Mouse (Mus musculus): ENCODE measurements around the gene Sacs. TPM values are rescaled to one million over a fixed set of nuclear protein-coding genes. Genes with fewer than 3 reads are reported as not detected.

Sacs gene
- polyA plus RNA-seq, 1 experiment from 2014 or later: 1.8 TPM

GRCm38 (mm10) chr14:61172548-61173158, 34.4 kb downstream of the Sacs start:
- Histone ChIP-seq H3K27me3 (ENCODE audit: control insufficient read depth, insufficient read depth, low read depth, low read length) (no peaks in the 10 kb centered on the region; the same call in 1 of the 2 replicates), H3K4me3 (ENCODE audit: low read length) (peak overlapping the region; percentile 84), H3K9me3 (ENCODE audit: control insufficient read depth, low read length) (no peaks in the 10 kb centered on the region), H3K36me3 (ENCODE audit: control insufficient read depth, insufficient read depth, low read length) (no peaks in the 10 kb centered on the region), H3K27ac (ENCODE audit: low read length) (peak overlapping the region; percentile 75), H3K4me1 (replicated peaks; ENCODE audit: control insufficient read depth, insufficient read depth, low read length) (peaks cover 6% of the 10 kb centered on the region), H3K9ac (ENCODE audit: low read length) (peak overlapping the region; percentile 79), H3K4me2 (ENCODE audit: low read depth, low read length) (peak overlapping the region; percentile 94)
- WGBS: 0% methylated on average over 47 of the region's 52 CpGs
- peak; percentile 99 for ATAC-seq (ENCODE audit: low read depth)

- H3K27me3 ChIP-seq (ENCODE audit: control insufficient read depth, insufficient read depth, low read depth, low read length): no peaks in the 10 kb centered on the region; the same call in 1 of the 2 replicates
- H3K9me3 ChIP-seq (ENCODE audit: control insufficient read depth, low read length): no peaks in the 10 kb centered on the region
- peak overlapping the region; percentile 94 for H3K4me2 ChIP-seq (ENCODE audit: low read depth, low read length)
- H3K4me1 ChIP-seq (replicated peaks; ENCODE audit: control insufficient read depth, insufficient read depth, low read length): peaks cover 6% of the 10 kb centered on the region
- peak; percentile 39 for ATAC-seq (ENCODE audit: low read depth)
- H3K36me3 ChIP-seq (ENCODE audit: control insufficient read depth, insufficient read depth, low read length): no peaks in the 10 kb centered on the region
- peak overlapping the region; percentile 79 for H3K9ac ChIP-seq (ENCODE audit: low read length)
- peak overlapping the region; percentile 84 for H3K4me3 ChIP-seq (ENCODE audit: low read length)
- WGBS: under 1% methylated on average over 37 of the region's 37 CpGs
- peak overlapping the region; percentile 75 for H3K27ac ChIP-seq (ENCODE audit: low read length)
These were observed 35.0 kb downstream of the Sacs start for GRCm38 (mm10) chr14:61173229-61173628.

- Histone ChIP-seq H3K4me2 (ENCODE audit: low read depth, low read length) (no peak overlapping the region), H3K27me3 (ENCODE audit: control insufficient read depth, insufficient read depth, low read depth, low read length) (no peaks in the 10 kb centered on the region), H3K4me1 (replicated peaks; ENCODE audit: control insufficient read depth, insufficient read depth, low read length) (no peaks in the 10 kb centered on the region), H3K27ac (ENCODE audit: low read length) (no peak overlapping the region), H3K4me3 (ENCODE audit: low read length) (no peak overlapping the region), H3K36me3 (ENCODE audit: control insufficient read depth, insufficient read depth, low read length) (no peaks in the 10 kb centered on the region; the same call in none of the 2 replicates), H3K9me3 (ENCODE audit: control insufficient read depth, low read length) (no peaks in the 10 kb centered on the region), H3K9ac (ENCODE audit: low read length) (no peak overlapping the region)
- no peak for ATAC-seq (ENCODE audit: low read depth)
- 67% methylated on average over 7 of the region's 7 CpGs for WGBS
These were observed 53.6 kb downstream of the Sacs start for GRCm38 (mm10) chr14:61191904-61192303.

- H3K4me3 ChIP-seq (ENCODE audit: low read length): no peak overlapping the region
- no peak overlapping the region for H3K27ac ChIP-seq (ENCODE audit: low read length)
- H3K9ac ChIP-seq (ENCODE audit: low read length): no peak overlapping the region
- H3K9me3 ChIP-seq (ENCODE audit: control insufficient read depth, low read length): no peaks in the 10 kb centered on the region
- no peak for ATAC-seq (ENCODE audit: low read depth)
- 58% methylated on average over 10 of the region's 10 CpGs for WGBS
- no peaks in the 10 kb centered on the region for H3K4me1 ChIP-seq (replicated peaks; ENCODE audit: control insufficient read depth, insufficient read depth, low read length)
- no peaks in the 10 kb centered on the region; the same call in none of the 2 replicates for H3K36me3 ChIP-seq (ENCODE audit: control insufficient read depth, insufficient read depth, low read length)
- H3K4me2 ChIP-seq (ENCODE audit: low read depth, low read length): no peak overlapping the region
- no peaks in the 10 kb centered on the region for H3K27me3 ChIP-seq (ENCODE audit: control insufficient read depth, insufficient read depth, low read depth, low read length)
These were observed 54.1 kb downstream of the Sacs start for GRCm38 (mm10) chr14:61192326-61192725.

GRCm38 (mm10) chr14:61194416-61194815, 56.2 kb downstream of the Sacs start:
- 92% methylated on average over 4 of the region's 4 CpGs for WGBS
- ATAC-seq (ENCODE audit: low read depth): no peak
- no peak overlapping the region for H3K9ac ChIP-seq (ENCODE audit: low read length)
- H3K27ac ChIP-seq (ENCODE audit: low read length): no peak overlapping the region
- H3K4me1 ChIP-seq (replicated peaks; ENCODE audit: control insufficient read depth, insufficient read depth, low read length): no peaks in the 10 kb centered on the region
- H3K27me3 ChIP-seq (ENCODE audit: control insufficient read depth, insufficient read depth, low read depth, low read length): no peaks in the 10 kb centered on the region
- no peaks in the 10 kb centered on the region for H3K9me3 ChIP-seq (ENCODE audit: control insufficient read depth, low read length)
- H3K4me3 ChIP-seq (ENCODE audit: low read length): no peak overlapping the region
- H3K4me2 ChIP-seq (ENCODE audit: low read depth, low read length): no peak overlapping the region
- H3K36me3 ChIP-seq (ENCODE audit: control insufficient read depth, insufficient read depth, low read length): peaks cover 3% of the 10 kb centered on the region

- Histone ChIP-seq H3K9me3 (ENCODE audit: control insufficient read depth, low read length) (peaks cover 4% of the 10 kb centered on the region; the same call in 1 of the 2 replicates), H3K9ac (ENCODE audit: low read length) (no peak overlapping the region), H3K4me1 (replicated peaks; ENCODE audit: control insufficient read depth, insufficient read depth, low read length) (no peaks in the 10 kb centered on the region), H3K27ac (ENCODE audit: low read length) (no peak overlapping the region), H3K36me3 (ENCODE audit: control insufficient read depth, insufficient read depth, low read length) (peaks cover 10% of the 10 kb centered on the region), H3K4me2 (ENCODE audit: low read depth, low read length) (no peak overlapping the region), H3K27me3 (ENCODE audit: control insufficient read depth, insufficient read depth, low read depth, low read length) (no peaks in the 10 kb centered on the region), H3K4me3 (ENCODE audit: low read length) (no peak overlapping the region)
- ATAC-seq (ENCODE audit: low read depth): no peak
- WGBS: 81% methylated on average over 5 of the region's 5 CpGs
These were observed 71.9 kb downstream of the Sacs start for GRCm38 (mm10) chr14:61210111-61210510.

- no peak overlapping the region for H3K4me3 ChIP-seq (ENCODE audit: low read length)
- H3K27me3 ChIP-seq (ENCODE audit: control insufficient read depth, insufficient read depth, low read depth, low read length): no peaks in the 10 kb centered on the region
- H3K9me3 ChIP-seq (ENCODE audit: control insufficient read depth, low read length): no peaks in the 10 kb centered on the region
- no peaks in the 10 kb centered on the region for H3K4me1 ChIP-seq (replicated peaks; ENCODE audit: control insufficient read depth, insufficient read depth, low read length)
- H3K9ac ChIP-seq (ENCODE audit: low read length): no peak overlapping the region
- no peak overlapping the region for H3K4me2 ChIP-seq (ENCODE audit: low read depth, low read length)
- WGBS: 78% methylated on average over 6 of the region's 6 CpGs
- peaks cover 4% of the 10 kb centered on the region; the same call in 1 of the 2 replicates for H3K36me3 ChIP-seq (ENCODE audit: control insufficient read depth, insufficient read depth, low read length)
- H3K27ac ChIP-seq (ENCODE audit: low read length): no peak overlapping the region
- ATAC-seq (ENCODE audit: low read depth): no peak
These were observed 73.5 kb downstream of the Sacs start for GRCm38 (mm10) chr14:61211754-61212153.

GRCm38 (mm10) chr14:61221166-61221565, 82.9 kb downstream of the Sacs start:
- Histone ChIP-seq H3K9me3 (ENCODE audit: control insufficient read depth, low read length) (no peaks in the 10 kb centered on the region), H3K27ac (ENCODE audit: low read length) (no peak overlapping the region), H3K9ac (ENCODE audit: low read length) (no peak overlapping the region), H3K4me2 (ENCODE audit: low read depth, low read length) (no peak overlapping the region), H3K36me3 (ENCODE audit: control insufficient read depth, insufficient read depth, low read length) (no peaks in the 10 kb centered on the region), H3K4me3 (ENCODE audit: low read length) (no peak overlapping the region), H3K27me3 (ENCODE audit: control insufficient read depth, insufficient read depth, low read depth, low read length) (no peaks in the 10 kb centered on the region), H3K4me1 (replicated peaks; ENCODE audit: control insufficient read depth, insufficient read depth, low read length) (no peaks in the 10 kb centered on the region)
- ATAC-seq (ENCODE audit: low read depth): no peak
- WGBS: 78% methylated on average over 5 of the region's 5 CpGs

GRCm38 (mm10) chr14:61222506-61222905, 84.2 kb downstream of the Sacs start:
- WGBS: 41% methylated on average over 6 of the region's 6 CpGs
- ATAC-seq (ENCODE audit: low read depth): no peak

More at GRCm38 (mm10) chr14:61222506-61222905, 84.2 kb downstream of the Sacs start:
- Histone ChIP-seq H3K4me2 (ENCODE audit: low read depth, low read length) (no peak overlapping the region), H3K4me1 (replicated peaks; ENCODE audit: control insufficient read depth, insufficient read depth, low read length) (no peaks in the 10 kb centered on the region), H3K9ac (ENCODE audit: low read length) (no peak overlapping the region), H3K36me3 (ENCODE audit: control insufficient read depth, insufficient read depth, low read length) (no peaks in the 10 kb centered on the region), H3K9me3 (ENCODE audit: control insufficient read depth, low read length) (no peaks in the 10 kb centered on the region), H3K4me3 (ENCODE audit: low read length) (no peak overlapping the region), H3K27ac (ENCODE audit: low read length) (no peak overlapping the region), H3K27me3 (ENCODE audit: control insufficient read depth, insufficient read depth, low read depth, low read length) (no peaks in the 10 kb centered on the region)
